In the genomic region with DNA sequence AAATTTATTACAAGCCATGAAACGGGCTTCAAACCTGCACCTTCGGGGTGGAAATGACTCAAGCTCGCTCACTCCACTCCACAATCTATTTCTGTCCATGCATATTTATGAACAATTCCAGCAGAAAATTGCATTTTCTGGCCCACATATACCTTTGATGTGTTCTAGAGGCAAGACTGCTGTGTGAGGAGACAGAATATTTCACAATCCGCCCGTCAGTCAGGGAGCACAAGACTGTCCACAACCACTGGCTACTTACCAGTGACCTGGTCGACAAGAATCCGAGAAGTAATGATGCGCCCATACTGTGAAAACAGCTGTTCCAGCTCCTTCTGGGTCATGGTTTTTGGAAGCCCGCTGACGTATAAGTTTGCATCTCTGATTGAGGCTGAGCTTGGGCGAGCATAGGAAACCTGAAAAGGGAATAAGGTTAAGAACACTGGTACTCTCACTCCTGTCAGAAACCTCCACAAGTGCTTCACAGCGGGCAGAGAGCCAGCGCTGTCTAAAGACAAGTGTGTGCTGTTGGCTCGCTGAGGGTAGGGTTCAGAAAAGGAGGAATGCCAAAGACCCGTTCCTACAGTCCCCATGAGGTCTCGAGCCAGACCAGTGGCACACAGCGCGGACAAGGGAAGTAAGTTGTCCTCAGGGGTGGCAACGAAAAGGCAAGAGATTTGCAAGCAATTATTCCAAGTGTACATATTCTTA, we compare ENCODE assay signal across 20 mouse cellular contexts.
DNase-seq lines count a peak whose midpoint lies in the region; ATAC-seq and TF ChIP-seq lines count a peak whose summit lies in the region.
"Had no signal": no experiment of that assay in that cellular context is flagged by ENCODE, and none has a peak within 500 bp of the region (broad histone marks: within the 10 kb centered on the region; RNA-seq: fewer than 3 reads in every experiment).

No protein-coding gene starts in this region.

- WGBS in hindbrain, embryonic 15.5 days: 80% methylated on average over 19 of the region's 19 CpGs
- whole genome bisulfite sequencing in hindbrain, embryonic 14.5 days: 84% methylated on average over 19 of the region's 19 CpGs
- 67% methylated on average over 19 of the region's 19 CpGs for WGBS in lung, postnatal 0 days

- H3K4me1 ChIP-seq in hindbrain, embryonic 15.5 days (replicated peaks): 0 out of 2 replicates have a peak, but pooled peaks cover 4% of the 10 kb centered on the region
- no peaks in the 10 kb centered on the region for H3K4me1 ChIP-seq in hindbrain, embryonic 14.5 days (replicated peaks; ENCODE audit: control insufficient read depth, insufficient read depth, low read length)
- no peaks in the 10 kb centered on the region for H3K4me1 ChIP-seq in lung, postnatal 0 days (ENCODE audit: insufficient read depth, low read depth, low read length)
- H3K4me1 ChIP-seq: forebrain, embryonic 10.5 days; heart, embryonic 10.5 days; lung, embryonic 15.5 days had no signal

- H3K9me3 ChIP-seq in hindbrain, embryonic 15.5 days: no peaks in the 10 kb centered on the region
- no peaks in the 10 kb centered on the region for H3K9me3 ChIP-seq in hindbrain, embryonic 14.5 days (ENCODE audit: control insufficient read depth, low read length)
- no peaks in the 10 kb centered on the region for H3K9me3 ChIP-seq in lung, postnatal 0 days (ENCODE audit: low read length)
- H3K9me3 ChIP-seq: forebrain, embryonic 10.5 days; heart, embryonic 10.5 days; lung, embryonic 15.5 days had no signal

- no peaks in the 10 kb centered on the region for H3K27me3 ChIP-seq in hindbrain, embryonic 15.5 days
- H3K27me3 ChIP-seq in hindbrain, embryonic 14.5 days (ENCODE audit: control insufficient read depth, insufficient read depth, low read length): no peaks in the 10 kb centered on the region
- no peaks in the 10 kb centered on the region for H3K27me3 ChIP-seq in lung, postnatal 0 days (replicated peaks; ENCODE audit: insufficient read depth, low read length)
- H3K27me3 ChIP-seq: lung, embryonic 15.5 days had no signal

- H3K4me3 ChIP-seq in hindbrain, embryonic 15.5 days: no peak overlapping the region
- no peak overlapping the region for H3K4me3 ChIP-seq in hindbrain, embryonic 14.5 days (replicated peaks; ENCODE audit: low read length)
- H3K4me3 ChIP-seq in lung, postnatal 0 days (ENCODE audit: low read depth, low read length): no peak overlapping the region
- H3K4me3 ChIP-seq: forebrain, embryonic 10.5 days; heart, embryonic 10.5 days; lung, embryonic 15.5 days had no signal

- no peak overlapping the region for H3K9ac ChIP-seq in hindbrain, embryonic 15.5 days
- no peak overlapping the region for H3K9ac ChIP-seq in hindbrain, embryonic 14.5 days
- H3K9ac ChIP-seq in lung, postnatal 0 days (replicated peaks; ENCODE audit: low read depth): no peak overlapping the region
- H3K9ac ChIP-seq: lung, embryonic 15.5 days had no signal

- ATAC-seq in hindbrain, embryonic 15.5 days (ENCODE audit: low FRiP score, low read depth): peak; percentile 32; the same call in 1 of the 2 replicates
- no peak for ATAC-seq in hindbrain, embryonic 14.5 days (ENCODE audit: low FRiP score)
- ATAC-seq in lung, postnatal 0 days: peak; percentile 23; the same call in 1 of the 2 replicates
- ATAC-seq: CD4-positive, CD25-positive, alpha-beta regulatory T cell, adult 4 months had no signal

- no peaks in the 10 kb centered on the region for H3K36me3 ChIP-seq in hindbrain, embryonic 15.5 days
- H3K36me3 ChIP-seq in hindbrain, embryonic 14.5 days (replicated peaks; ENCODE audit: control insufficient read depth, insufficient read depth): peaks cover 34% of the 10 kb centered on the region
- no peaks in the 10 kb centered on the region for H3K36me3 ChIP-seq in lung, postnatal 0 days (ENCODE audit: insufficient read depth, low read length)
- H3K36me3 ChIP-seq: heart, embryonic 10.5 days; lung, embryonic 15.5 days had no signal

- H3K4me2 ChIP-seq in hindbrain, embryonic 15.5 days: no peak overlapping the region
- no peak overlapping the region for H3K4me2 ChIP-seq in hindbrain, embryonic 14.5 days (replicated peaks)
- H3K4me2 ChIP-seq in lung, postnatal 0 days (replicated peaks; ENCODE audit: low read depth, low read length): no peak overlapping the region
- H3K4me2 ChIP-seq: liver, embryonic 11.5 days; lung, embryonic 15.5 days had no signal

- peak; percentile 45 to 59 for DNase-seq in cerebellum, postnatal 10 days
- DNase-seq in cerebellum, adult 11-12 months: no peak
- no peak for DNase-seq in hindbrain, embryonic 14.5 days (ENCODE audit: low spot score)
- DNase-seq in lung, postnatal 0 days (ENCODE audit: low spot score): peak; percentile 17
- no peak for DNase-seq in lung, postnatal 10 days
- peak; percentile 3 for DNase-seq in 3T3-L1 (ENCODE audit: low read depth, low spot score)
- no peak for DNase-seq in ovary, postnatal 36 days (ENCODE audit: low spot score)
- DNase-seq: adrenal gland, postnatal 14 days; cerebellum, adult 2 months; gastrocnemius, postnatal 36 days; heart, postnatal 10 days; kidney, adult 18-20 months; right cerebral cortex, postnatal 4 days had no signal

- H3K27ac ChIP-seq in hindbrain, embryonic 15.5 days (replicated peaks): no peak overlapping the region
- no peak overlapping the region for H3K27ac ChIP-seq in hindbrain, embryonic 14.5 days
- H3K27ac ChIP-seq in lung, postnatal 0 days (ENCODE audit: low read length): no peak overlapping the region
- H3K27ac ChIP-seq: forebrain, embryonic 10.5 days; heart, embryonic 10.5 days; kidney, postnatal 0 days; lung, embryonic 15.5 days had no signal

- no peak for TF ChIP-seq EP300 in lung, postnatal 0 days (IDR thresholded peaks at IDR 0.05)

- no peak for TF ChIP-seq CTCF in lung, postnatal 0 days (IDR thresholded peaks at IDR 0.05)

Comparison
In these comparisons a context has a peak if more than half of its experiments do, and no peak if none do; other contexts are left out.
1. DNase-seq: peak in cerebellum, postnatal 10 days (2 of 2), lung, postnatal 0 days (single experiment) and 3T3-L1 (single experiment); none in cerebellum, adult 11-12 months (single experiment), hindbrain, embryonic 14.5 days (single experiment), lung, postnatal 10 days (single experiment) and ovary, postnatal 36 days (single experiment).